Mouse (Mus musculus) hindbrain, embryonic 15.5 days (tissue): ENCODE data around the gene Olfr284. TPM values are rescaled to one million over a fixed set of nuclear protein-coding genes. Genes with fewer than 3 reads are reported as not detected.

ENCODE experiments used
- ATAC-seq: fragments of 200-750 bp; cut with Nextera tagmentation; 2 replicates; pipeline ENCODE4 v1.8.0; 2017; ENCODE audit warnings: low read depth, moderate number of reproducible peaks, moderate TSS enrichment; ENCODE audit not compliant: low FRiP score
- H3K27ac ChIP-seq: fragments of 300-500 bp; sonication (generic); replicated peaks from 2 replicates; pipeline ENCODE4 v1.5.1; 2015; ENCODE audit warnings: mild to moderate bottlenecking, inconsistent platforms
- H3K27me3 ChIP-seq: fragments of 300-500 bp; sonication (generic); 2 replicates; pipeline ENCODE4 v1.6.1; 2015; ENCODE audit warnings: control low read depth, inconsistent platforms
- H3K36me3 ChIP-seq: fragments of 300-500 bp; sonication (generic); 2 replicates; pipeline ENCODE4 v1.6.1; 2015; ENCODE audit warnings: control low read depth, inconsistent platforms
- H3K4me1 ChIP-seq: fragments of 300-500 bp; sonication (generic); replicated peaks from 2 replicates; pipeline ENCODE4 v1.6.1; 2015; ENCODE audit warnings: control low read depth, inconsistent platforms
- H3K4me2 ChIP-seq: fragments of 300-500 bp; sonication (generic); 2 replicates; pipeline ENCODE4 v1.6.1; 2015; ENCODE audit warnings: moderate library complexity, mild to moderate bottlenecking, inconsistent platforms
- H3K4me3 ChIP-seq: fragments of 300-500 bp; sonication (generic); 2 replicates; pipeline ENCODE4 v1.5.1; 2015; ENCODE audit warnings: mild to moderate bottlenecking, inconsistent platforms
- H3K9ac ChIP-seq: fragments of 300-500 bp; sonication (generic); 2 replicates; pipeline ENCODE4 v1.6.1; 2015; ENCODE audit warnings: inconsistent platforms
- H3K9me3 ChIP-seq: fragments of 300-500 bp; sonication (generic); 2 replicates; pipeline ENCODE4 v1.6.1; 2016; ENCODE audit warnings: control low read depth, inconsistent platforms
- WGBS: fragments of 180-500 bp; shearing (Covaris S2); methylation state at CpG from one replicate; pipeline ENCODE4 v1.1.7; 2015; 5-methylcytosine and 5-hydroxymethylcytosine counted together
- polyA plus RNA-seq: library from polyadenylated mRNA; unstranded; fragments of >200 nt; fragmentation: Nextera tagmentation; extraction: Ambion mirVana; gene quantifications from 2 replicates; pipeline ENCODE4 v1.2.1, GENCODE M21; 2015

Olfr284 gene
- not detected in 2 replicates for polyA plus RNA-seq

GRCm38 (mm10) chr15:98340887-98341286, at the start of gene Olfr284:
Gene Olfr284, minus strand, starts transcription at chr15:98340987.
- no peak for ATAC-seq
- Histone ChIP-seq H3K27ac (no peak within 1 kb of the TSS), H3K9ac (no peak within 1 kb of the TSS), H3K4me1 (no peaks in the 10 kb centered on the region), H3K36me3 (no peaks in the 10 kb centered on the region), H3K9me3 (no peaks in the 10 kb centered on the region), H3K27me3 (no peaks in the 10 kb centered on the region), H3K4me2 (no peak within 1 kb of the TSS), H3K4me3 (no peak within 1 kb of the TSS)
- WGBS, result 86% methylated on average over 8 of the region's 8 CpGs

GRCm38 (mm10) chr15:98389796-98390195, 49.0 kb upstream of the Olfr284 start:
- ATAC-seq, result 0 out of 2 replicates have a peak, but pooled peaks have one; percentile 45

GRCm38 (mm10) chr15:98387621-98388020, 46.8 kb upstream of the Olfr284 start:
- H3K4me1 ChIP-seq, result no peaks in the 10 kb centered on the region
- H3K27me3 ChIP-seq, result no peaks in the 10 kb centered on the region
- H3K9ac ChIP-seq, result no peak overlapping the region
- H3K9me3 ChIP-seq, result no peaks in the 10 kb centered on the region
- no peaks in the 10 kb centered on the region for H3K36me3 ChIP-seq
- H3K27ac ChIP-seq, result no peak overlapping the region
- no peak for ATAC-seq
- H3K4me2 ChIP-seq, result no peak overlapping the region
- 76% methylated on average over 2 of the region's 2 CpGs for WGBS
- H3K4me3 ChIP-seq, result no peak overlapping the region

More at GRCm38 (mm10) chr15:98389796-98390195, 49.0 kb upstream of the Olfr284 start:
- Histone ChIP-seq H3K27me3 (no peaks in the 10 kb centered on the region), H3K36me3 (no peaks in the 10 kb centered on the region), H3K27ac (no peak overlapping the region), H3K9me3 (no peaks in the 10 kb centered on the region), H3K4me2 (no peak overlapping the region), H3K9ac (no peak overlapping the region), H3K4me3 (no peak overlapping the region), H3K4me1 (no peaks in the 10 kb centered on the region)
- 34% methylated on average over 7 of the region's 7 CpGs for WGBS

- 84% methylated on average over 6 of the region's 6 CpGs for WGBS
- H3K27ac ChIP-seq, result no peak within 1 kb of the TSS
- H3K4me1 ChIP-seq, result no peaks in the 10 kb centered on the region
- no peak for ATAC-seq
- no peak within 1 kb of the TSS for H3K9ac ChIP-seq
- H3K4me3 ChIP-seq, result no peak within 1 kb of the TSS
- no peak within 1 kb of the TSS for H3K4me2 ChIP-seq
- H3K27me3 ChIP-seq, result no peaks in the 10 kb centered on the region
- H3K36me3 ChIP-seq, result no peaks in the 10 kb centered on the region
- H3K9me3 ChIP-seq, result no peaks in the 10 kb centered on the region
These were observed 40.1 kb upstream of the Olfr284 start, which contains the start of gene Olfr283 for GRCm38 (mm10) chr15:98380846-98381245. Gene Olfr283, minus strand, starts transcription at chr15:98380946.

- WGBS, result 94% methylated on average over 13 of the region's 13 CpGs
- H3K27me3 ChIP-seq, result no peaks in the 10 kb centered on the region
- no peak overlapping the region for H3K4me2 ChIP-seq
- H3K9ac ChIP-seq, result no peak overlapping the region
- no peak overlapping the region for H3K27ac ChIP-seq
- no peaks in the 10 kb centered on the region for H3K4me1 ChIP-seq
- no peaks in the 10 kb centered on the region for H3K36me3 ChIP-seq
- no peaks in the 10 kb centered on the region for H3K9me3 ChIP-seq
- ATAC-seq, result no peak
- H3K4me3 ChIP-seq, result no peak overlapping the region
These were observed 37.4 kb upstream of the Olfr284 start for GRCm38 (mm10) chr15:98378209-98378608.

GRCm38 (mm10) chr15:98317177-98317724, 23.5 kb downstream of the Olfr284 start, which contains the start of gene Olfr285:
Gene Olfr285, minus strand, starts transcription at chr15:98317353.
- H3K9ac ChIP-seq, result no peak within 1 kb of the TSS
- H3K4me2 ChIP-seq, result no peak within 1 kb of the TSS
- ATAC-seq, result no peak
- no peaks in the 10 kb centered on the region for H3K36me3 ChIP-seq
- no peak within 1 kb of the TSS for H3K27ac ChIP-seq
- 91% methylated on average over 5 of the region's 5 CpGs for WGBS
- H3K4me3 ChIP-seq, result no peak within 1 kb of the TSS
- H3K27me3 ChIP-seq, result no peaks in the 10 kb centered on the region
- no peaks in the 10 kb centered on the region for H3K4me1 ChIP-seq
- H3K9me3 ChIP-seq, result no peaks in the 10 kb centered on the region

- no peak overlapping the region for H3K9ac ChIP-seq
- no peaks in the 10 kb centered on the region for H3K4me1 ChIP-seq
- no peaks in the 10 kb centered on the region for H3K36me3 ChIP-seq
- 52% methylated on average over 6 of the region's 6 CpGs for WGBS
- no peak overlapping the region for H3K4me3 ChIP-seq
- H3K27me3 ChIP-seq, result no peaks in the 10 kb centered on the region
- H3K4me2 ChIP-seq, result no peak overlapping the region
- no peak for ATAC-seq
- no peak overlapping the region for H3K27ac ChIP-seq
- H3K9me3 ChIP-seq, result no peaks in the 10 kb centered on the region
These were observed 25.1 kb downstream of the Olfr284 start for GRCm38 (mm10) chr15:98315703-98316102.

GRCm38 (mm10) chr15:98295628-98296551, 44.9 kb downstream of the Olfr284 start, which contains the start of gene Zfp641:
Gene Zfp641, minus strand, starts transcription at chr15:98296161.
- H3K4me3 ChIP-seq, result peak within 1 kb of the TSS; percentile 78
- peaks cover 12% of the 10 kb centered on the region for H3K4me1 ChIP-seq
- ATAC-seq, result peak; percentile 88
- H3K9ac ChIP-seq, result peak within 1 kb of the TSS; percentile 75
- no peaks in the 10 kb centered on the region for H3K27me3 ChIP-seq
- H3K4me2 ChIP-seq, result peak within 1 kb of the TSS; percentile 83
- no peaks in the 10 kb centered on the region for H3K9me3 ChIP-seq
- WGBS, result 4% methylated on average over 36 of the region's 60 CpGs
- H3K27ac ChIP-seq, result peak within 1 kb of the TSS; percentile 60; the same call in 1 of the 2 replicates
- H3K36me3 ChIP-seq, result 0 out of 2 replicates have a peak, but pooled peaks cover 4% of the 10 kb centered on the region

- Histone ChIP-seq H3K9ac (no peak overlapping the region), H3K4me1 (peaks cover 12% of the 10 kb centered on the region), H3K4me3 (no peak overlapping the region), H3K4me2 (no peak overlapping the region), H3K27ac (no peak overlapping the region), H3K27me3 (no peaks in the 10 kb centered on the region), H3K36me3 (peaks cover 18% of the 10 kb centered on the region), H3K9me3 (no peaks in the 10 kb centered on the region)
- no peak for ATAC-seq
- 92% methylated on average over 8 of the region's 8 CpGs for WGBS
These were observed 47.1 kb downstream of the Olfr284 start for GRCm38 (mm10) chr15:98293651-98294050.

Other genes starting within 250 kb of the Olfr284 start
- gene Pfkm, start 248.4 kb downstream of the Olfr284 start, polyA plus RNA-seq, result 87.6 and 90.0 TPM in 2 replicates
- 19.3 and 21.3 TPM in 2 replicates for gene Senp1, start 247.2 kb downstream of the Olfr284 start, polyA plus RNA-seq
- 58.4 and 60.7 TPM in 2 replicates for gene Asb8, start 175.4 kb downstream of the Olfr284 start, polyA plus RNA-seq
- 103 and 113 TPM in 2 replicates for gene Ccdc184, start 173.8 kb downstream of the Olfr284 start, polyA plus RNA-seq
- gene Olfr288, start 145.4 kb downstream of the Olfr284 start, polyA plus RNA-seq, result not detected in 2 replicates
- gene Gm44579, start 120.0 kb downstream of the Olfr284 start, polyA plus RNA-seq, result not detected in 2 replicates
- gene Olfr287, start 119.9 kb downstream of the Olfr284 start, polyA plus RNA-seq, result 0.12 and 0.21 TPM in 2 replicates
- not detected in 2 replicates for gene Olfr286, start 106.5 kb downstream of the Olfr284 start, polyA plus RNA-seq
- gene H1fnt, start 83.7 kb downstream of the Olfr284 start, polyA plus RNA-seq, result not detected in 2 replicates
- gene Zfp641, start 44.8 kb downstream of the Olfr284 start, polyA plus RNA-seq, result 10.9 and 11.7 TPM in 2 replicates
- not detected in 2 replicates for gene Olfr285, start 23.6 kb downstream of the Olfr284 start, polyA plus RNA-seq
- gene Olfr283, start 40.0 kb upstream of the Olfr284 start, polyA plus RNA-seq, result not detected in 2 replicates
- gene Olfr282, start 90.2 kb upstream of the Olfr284 start, polyA plus RNA-seq, result not detected in 2 replicates
- gene Olfr281, start 111.6 kb upstream of the Olfr284 start, polyA plus RNA-seq, result not detected in 2 replicates
- gene OR5BS1P, start 128.9 kb upstream of the Olfr284 start, polyA plus RNA-seq, result not detected in 2 replicates
- not detected in 2 replicates for gene Lalba, start 141.7 kb upstream of the Olfr284 start, polyA plus RNA-seq
- not detected in 2 replicates for gene Olfr279, start 151.4 kb upstream of the Olfr284 start, polyA plus RNA-seq
- 108 TPM in 2 replicates for gene Kansl2, start 193.3 kb upstream of the Olfr284 start, polyA plus RNA-seq
- gene Ccnt1, start 229.9 kb upstream of the Olfr284 start, polyA plus RNA-seq, result 64.7 and 65.6 TPM in 2 replicates
- gene 4930415O20Rik, start 230.0 kb upstream of the Olfr284 start, polyA plus RNA-seq, result not detected in 2 replicates